Mouse (Mus musculus) megakaryocyte, embryonic 14.5 days (primary cell): ENCODE measurements around the gene Shisa7.

Experiments
- FLI1 ChIP-seq: IDR thresholded peaks from 2 replicates; pipeline ENCODE4 v1.6.1; 2012; ENCODE audit warnings: low read length, inconsistent platforms, mixed read lengths
- GATA1 ChIP-seq: IDR thresholded peaks from 3 replicates; pipeline ENCODE4 v1.6.1; 2012; ENCODE audit warnings: mixed read lengths, low read length, inconsistent platforms, borderline replicate concordance

DNA sequence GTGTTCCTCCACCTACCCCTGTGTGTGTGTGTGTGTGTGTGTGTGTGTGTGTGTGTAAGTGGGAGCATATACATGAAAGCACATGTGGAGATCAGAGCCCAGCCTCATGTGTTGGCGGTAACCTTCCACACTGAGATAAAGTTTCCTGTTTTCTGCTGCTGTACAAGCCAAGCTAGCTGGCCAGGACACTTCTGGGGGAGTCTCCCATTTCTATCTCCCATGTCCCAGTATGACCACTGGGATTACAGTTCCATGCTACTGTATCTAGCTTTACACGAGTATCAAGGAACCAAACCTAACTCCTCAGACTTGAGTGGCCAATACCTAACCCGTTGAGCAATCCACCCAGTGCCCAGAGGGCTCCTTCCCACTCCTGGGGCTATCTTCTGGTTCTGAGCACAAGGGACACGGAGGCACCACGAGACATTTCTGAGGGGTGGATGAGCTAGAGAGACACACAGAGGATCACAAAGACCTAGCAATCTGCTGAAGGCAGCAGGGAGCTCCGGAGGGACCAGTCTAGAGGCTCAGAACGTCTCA, 19.1 kb upstream of the Shisa7 start:
- TF ChIP-seq GATA1 = no peak
- TF ChIP-seq FLI1 = no peak
